Mouse (Mus musculus): ENCODE measurements around the gene Acss2. TPM values are rescaled to one million over a fixed set of nuclear protein-coding genes. Genes with fewer than 3 reads are reported as not detected.
"Not testable (repeated sequence)": the region's sequence is repeated elsewhere in the genome, so short reads cannot be mapped to it uniquely, and the experiment has no call there.

Acss2 gene
- total RNA-seq, 2 experiments from 2014 or later = 30.8 to 32.1 TPM

GRCm38 (mm10) chr2:155585486-155585885 lies 67.7 kb downstream of the Acss2 start:
- no peak for DNase-seq (ENCODE audit: low spot score in 2 of 2)

- no peak for DNase-seq (ENCODE audit: low spot score in 2 of 2)
Observed at GRCm38 (mm10) chr2:155588136-155588535, 70.4 kb downstream of the Acss2 start.

- DNase-seq (ENCODE audit: low spot score in 2 of 2) = no peak
Observed at GRCm38 (mm10) chr2:155589521-155589920, 71.8 kb downstream of the Acss2 start.

GRCm38 (mm10) chr2:155590876-155591275 lies 73.1 kb downstream of the Acss2 start:
- no peak for DNase-seq (ENCODE audit: low spot score in 2 of 2)

GRCm38 (mm10) chr2:155591676-155592075 lies 73.9 kb downstream of the Acss2 start:
- no peak for DNase-seq (ENCODE audit: low spot score in 2 of 2)

GRCm38 (mm10) chr2:155592137-155592853 lies 74.5 kb downstream of the Acss2 start, which contains the start of gene Gss:
TSS of gene Gss (minus strand) at chr2:155592810.
- DNase-seq (ENCODE audit: low spot score in 2 of 2) = peak; percentile 100

GRCm38 (mm10) chr2:155592854-155593283 lies 75.1 kb downstream of the Acss2 start:
- DNase-seq (ENCODE audit: low spot score in 2 of 2) = no peak

GRCm38 (mm10) chr2:155595516-155595915 lies 77.8 kb downstream of the Acss2 start:
- no peak for DNase-seq (ENCODE audit: low spot score in 2 of 2)

GRCm38 (mm10) chr2:155603707-155604106 lies 86.0 kb downstream of the Acss2 start:
- DNase-seq (ENCODE audit: low spot score in 2 of 2) = no peak

- no peak for DNase-seq (ENCODE audit: low spot score in 2 of 2)
Observed at GRCm38 (mm10) chr2:155604560-155605235, 87.0 kb downstream of the Acss2 start.

GRCm38 (mm10) chr2:155605236-155605589 lies 87.5 kb downstream of the Acss2 start:
- not testable (repeated sequence) for DNase-seq (ENCODE audit: low spot score in 2 of 2)

GRCm38 (mm10) chr2:155606360-155606759 lies 88.6 kb downstream of the Acss2 start:
- DNase-seq (ENCODE audit: low spot score in 2 of 2) = peak in 1 of 2 experiments; percentile 53

GRCm38 (mm10) chr2:155610978-155611377 lies 93.2 kb downstream of the Acss2 start, which contains the start of gene Myh7b:
TSS of gene Myh7b (plus strand) at chr2:155611212.
- DNase-seq (ENCODE audit: low spot score in 2 of 2) = no peak

- DNase-seq (ENCODE audit: low spot score in 2 of 2) = no peak
Observed at GRCm38 (mm10) chr2:155611834-155612550, 94.2 kb downstream of the Acss2 start.

GRCm38 (mm10) chr2:155613326-155613755 lies 95.6 kb downstream of the Acss2 start:
- peak in 1 of 2 experiments; percentile 50 for DNase-seq (ENCODE audit: low spot score in 2 of 2)

GRCm38 (mm10) chr2:155613953-155614352 lies 96.2 kb downstream of the Acss2 start:
- no peak for DNase-seq (ENCODE audit: low spot score in 2 of 2)

GRCm38 (mm10) chr2:155616971-155617370 lies 99.2 kb downstream of the Acss2 start:
- DNase-seq (ENCODE audit: low spot score in 2 of 2) = no peak

- peak; percentile 86 for DNase-seq (ENCODE audit: low spot score in 2 of 2)
Observed at GRCm38 (mm10) chr2:155619817-155620216, 102.1 kb downstream of the Acss2 start.

- no peak for DNase-seq (ENCODE audit: low spot score in 2 of 2)
Observed at GRCm38 (mm10) chr2:155622606-155623005, 104.9 kb downstream of the Acss2 start.

- DNase-seq (ENCODE audit: low spot score in 2 of 2) = no peak
Observed at GRCm38 (mm10) chr2:155623996-155624395, 106.2 kb downstream of the Acss2 start.

- DNase-seq (ENCODE audit: low spot score in 2 of 2) = no peak
Observed at GRCm38 (mm10) chr2:155624730-155625129, 107.0 kb downstream of the Acss2 start.

- no peak for DNase-seq (ENCODE audit: low spot score in 2 of 2)
Observed at GRCm38 (mm10) chr2:155626277-155626676, 108.5 kb downstream of the Acss2 start.
